Mouse (Mus musculus) heart, embryonic 16.5 days (tissue): ENCODE measurements around the gene Thap4. TPM values are rescaled to one million over a fixed set of nuclear protein-coding genes. Genes with fewer than 3 reads are reported as not detected.
"Not testable (repeated sequence)": the region's sequence is repeated elsewhere in the genome, so short reads cannot be mapped to it uniquely, and the experiment has no call there.

Source experiments
- ATAC-seq: fragments of 200-750 bp; cut with Nextera tagmentation; replicated peaks from 2 replicates; pipeline ENCODE4 v1.8.0; 2017; ENCODE audit warnings: moderate number of reproducible peaks; ENCODE audit not compliant: insufficient read depth, low FRiP score; ENCODE audit errors: extremely low read depth
- H3K27ac ChIP-seq: fragments of 300-500 bp; sonication (generic); 2 replicates; pipeline ENCODE4 v1.5.1; 2014; ENCODE audit warnings: mild to moderate bottlenecking, low read length, control low read depth, moderate library complexity
- H3K27me3 ChIP-seq: fragments of 300-500 bp; sonication (generic); 2 replicates; pipeline ENCODE4 v1.6.1; 2014; ENCODE audit warnings: low read length, mixed read lengths; ENCODE audit not compliant: control insufficient read depth, insufficient read depth
- H3K36me3 ChIP-seq: fragments of 300-500 bp; sonication (generic); 2 replicates; pipeline ENCODE4 v1.6.1; 2014; ENCODE audit not compliant: control insufficient read depth, insufficient read depth
- H3K4me1 ChIP-seq: fragments of 300-500 bp; sonication (generic); 2 replicates; pipeline ENCODE4 v1.6.1; 2014; ENCODE audit warnings: low read length, mixed read lengths; ENCODE audit not compliant: control insufficient read depth, insufficient read depth
- H3K4me2 ChIP-seq: fragments of 300-500 bp; sonication (generic); 2 replicates; pipeline ENCODE4 v1.6.1; 2014; ENCODE audit warnings: low read depth, mild to moderate bottlenecking, control low read depth, low read length
- H3K4me3 ChIP-seq: fragments of 300-500 bp; sonication (generic); 2 replicates; pipeline ENCODE4 v1.5.1; 2014; ENCODE audit warnings: mild to moderate bottlenecking, control low read depth, low read length
- H3K9ac ChIP-seq: fragments of 300-500 bp; sonication (generic); 2 replicates; pipeline ENCODE4 v1.6.1; 2014; ENCODE audit warnings: low read length, control low read depth
- H3K9me3 ChIP-seq: fragments of 300-500 bp; sonication (generic); replicated peaks from 2 replicates; pipeline ENCODE4 v1.6.1; 2016; ENCODE audit warnings: low read length; ENCODE audit not compliant: control insufficient read depth
- WGBS: fragments of 180-500 bp; shearing (Covaris S2); extraction: QIAGEN DNeasy Blood & Tissue Kit; methylation state at CpG from one replicate; pipeline ENCODE4 v1.1.7; 2014; 5-methylcytosine and 5-hydroxymethylcytosine counted together
- polyA plus RNA-seq: library from polyadenylated mRNA; unstranded; fragments of >200 nt; fragmentation: Nextera tagmentation; extraction: Ambion mirVana; gene quantifications from 2 replicates; pipeline ENCODE4 v1.2.1, GENCODE M21; 2015

Gene Thap4
- polyA plus RNA-seq, 1 experiment from 2014 or later: 54.4 TPM

- no peak overlapping the region for H3K27ac ChIP-seq
- no peak overlapping the region for H3K4me3 ChIP-seq
- H3K4me1 ChIP-seq: no peaks in the 10 kb centered on the region
- H3K4me2 ChIP-seq: no peak overlapping the region
- no peaks in the 10 kb centered on the region for H3K9me3 ChIP-seq
- ATAC-seq: no peak
- no peaks in the 10 kb centered on the region for H3K27me3 ChIP-seq
- H3K36me3 ChIP-seq: peaks cover 53% of the 10 kb centered on the region
- no peak overlapping the region for H3K9ac ChIP-seq
- 92% methylated on average over 5 of the region's 5 CpGs for WGBS
Measured at GRCm38 (mm10) chr1:93776686-93777085, 22.0 kb upstream of the Thap4 start.

- peaks cover 26% of the 10 kb centered on the region for H3K36me3 ChIP-seq
- H3K9me3 ChIP-seq: no peaks in the 10 kb centered on the region
- H3K4me1 ChIP-seq: no peaks in the 10 kb centered on the region
- H3K27me3 ChIP-seq: no peaks in the 10 kb centered on the region
- no peak; the same call in 1 of the 2 replicates for ATAC-seq
- no peak overlapping the region for H3K9ac ChIP-seq
- 79% methylated on average over 3 of the region's 3 CpGs for WGBS
- no peak overlapping the region for H3K4me3 ChIP-seq
- H3K4me2 ChIP-seq: no peak overlapping the region
- no peak overlapping the region for H3K27ac ChIP-seq
Measured at GRCm38 (mm10) chr1:93769901-93770300, 15.2 kb upstream of the Thap4 start.

GRCm38 (mm10) chr1:93767600-93767999, 12.9 kb upstream of the Thap4 start:
- WGBS: 92% methylated on average over 6 of the region's 6 CpGs
- no peaks in the 10 kb centered on the region for H3K4me1 ChIP-seq

GRCm38 (mm10) chr1:93764871-93765591, 10.4 kb upstream of the Thap4 start:
- ATAC-seq: no peak
- WGBS: 89% methylated on average over 9 of the region's 9 CpGs
- no peak overlapping the region for H3K4me3 ChIP-seq
- no peaks in the 10 kb centered on the region for H3K27me3 ChIP-seq
- H3K9ac ChIP-seq: no peak overlapping the region
- H3K27ac ChIP-seq: no peak overlapping the region
- no peaks in the 10 kb centered on the region for H3K4me1 ChIP-seq
- no peaks in the 10 kb centered on the region for H3K9me3 ChIP-seq
- H3K36me3 ChIP-seq: peaks cover 9% of the 10 kb centered on the region
- H3K4me2 ChIP-seq: no peak overlapping the region

More at GRCm38 (mm10) chr1:93767600-93767999, 12.9 kb upstream of the Thap4 start:
- Histone ChIP-seq H3K9ac (no peak overlapping the region), H3K27me3 (no peaks in the 10 kb centered on the region), H3K36me3 (peaks cover 12% of the 10 kb centered on the region), H3K9me3 (no peaks in the 10 kb centered on the region), H3K27ac (no peak overlapping the region), H3K4me3 (no peak overlapping the region), H3K4me2 (no peak overlapping the region)
- ATAC-seq: no peak

GRCm38 (mm10) chr1:93763531-93763930, 8.9 kb upstream of the Thap4 start:
- H3K4me3 ChIP-seq: not testable (repeated sequence)

GRCm38 (mm10) chr1:93760076-93760475, 5.4 kb upstream of the Thap4 start:
- Histone ChIP-seq H3K4me3 (no peak overlapping the region), H3K27me3 (no peaks in the 10 kb centered on the region), H3K9ac (no peak overlapping the region), H3K4me2 (no peak overlapping the region), H3K9me3 (no peaks in the 10 kb centered on the region), H3K36me3 (no peaks in the 10 kb centered on the region), H3K4me1 (peaks cover 7% of the 10 kb centered on the region), H3K27ac (no peak overlapping the region)
- ATAC-seq: no peak
- WGBS: 95% methylated on average over 1 of the region's 1 CpGs

More at GRCm38 (mm10) chr1:93763531-93763930, 8.9 kb upstream of the Thap4 start:
- not testable (repeated sequence) for H3K27me3 ChIP-seq, H3K9ac ChIP-seq, H3K9me3 ChIP-seq, H3K4me1 ChIP-seq, H3K4me2 ChIP-seq, ATAC-seq, H3K36me3 ChIP-seq, H3K27ac ChIP-seq
- 89% methylated on average over 3 of the region's 3 CpGs for WGBS

- no peak overlapping the region for H3K4me3 ChIP-seq
- H3K4me1 ChIP-seq: peaks cover 12% of the 10 kb centered on the region
- no peak overlapping the region for H3K9ac ChIP-seq
Measured at GRCm38 (mm10) chr1:93756154-93756553, 1.5 kb upstream of the Thap4 start.

GRCm38 (mm10) chr1:93755618-93756017, 954 bp upstream of the Thap4 start:
- Histone ChIP-seq H3K9ac (peak overlapping the region; percentile 96), H3K27ac (no peak overlapping the region; the same call in 1 of the 2 replicates), H3K4me3 (peak overlapping the region; percentile 93), H3K4me1 (peaks cover 12% of the 10 kb centered on the region), H3K9me3 (no peaks in the 10 kb centered on the region), H3K4me2 (peak overlapping the region; percentile 84), H3K27me3 (no peaks in the 10 kb centered on the region), H3K36me3 (peaks cover under 1% of the 10 kb centered on the region)
- WGBS: 24% methylated on average over 7 of the region's 7 CpGs
- no peak for ATAC-seq

More at GRCm38 (mm10) chr1:93756154-93756553, 1.5 kb upstream of the Thap4 start:
- Histone ChIP-seq H3K36me3 (no peaks in the 10 kb centered on the region), H3K9me3 (no peaks in the 10 kb centered on the region), H3K27ac (no peak overlapping the region), H3K27me3 (no peaks in the 10 kb centered on the region), H3K4me2 (no peak overlapping the region)
- ATAC-seq: no peak

GRCm38 (mm10) chr1:93755291-93755610, 587 bp upstream of the Thap4 start:
- no peak for ATAC-seq
- Histone ChIP-seq H3K4me3 (peak overlapping the region; percentile 93), H3K4me1 (peaks cover 12% of the 10 kb centered on the region), H3K36me3 (peaks cover 4% of the 10 kb centered on the region), H3K9ac (peak overlapping the region; percentile 96), H3K27me3 (no peaks in the 10 kb centered on the region), H3K4me2 (peak overlapping the region; percentile 84), H3K9me3 (no peaks in the 10 kb centered on the region), H3K27ac (peak overlapping the region; percentile 92)
- WGBS: under 1% methylated on average over 13 of the region's 13 CpGs
